Mouse (Mus musculus): ENCODE measurements around the gene Fiz1. TPM values are rescaled to one million over a fixed set of nuclear protein-coding genes. Genes with fewer than 3 reads are reported as not detected.
"Not testable (repeated sequence)": the region's sequence is repeated elsewhere in the genome, so short reads cannot be mapped to it uniquely, and the experiment has no call there.

Gene Fiz1
- total RNA-seq, 2 experiments from 2014 or later, result 22.2 to 23.4 TPM

GRCm38 (mm10) chr7:5038109-5038732 is 23.7 kb upstream of the Fiz1 start, which contains the start of gene Zfp784:
Gene Zfp784, minus strand, starts transcription at chr7:5038446.
- DNase-seq (ENCODE audit: low spot score in 2 of 2), result peak; percentile 92 to 95

- no peak for DNase-seq (ENCODE audit: low spot score in 2 of 2)
Measured at GRCm38 (mm10) chr7:5037467-5037866, 23.0 kb upstream of the Fiz1 start.

DNA sequence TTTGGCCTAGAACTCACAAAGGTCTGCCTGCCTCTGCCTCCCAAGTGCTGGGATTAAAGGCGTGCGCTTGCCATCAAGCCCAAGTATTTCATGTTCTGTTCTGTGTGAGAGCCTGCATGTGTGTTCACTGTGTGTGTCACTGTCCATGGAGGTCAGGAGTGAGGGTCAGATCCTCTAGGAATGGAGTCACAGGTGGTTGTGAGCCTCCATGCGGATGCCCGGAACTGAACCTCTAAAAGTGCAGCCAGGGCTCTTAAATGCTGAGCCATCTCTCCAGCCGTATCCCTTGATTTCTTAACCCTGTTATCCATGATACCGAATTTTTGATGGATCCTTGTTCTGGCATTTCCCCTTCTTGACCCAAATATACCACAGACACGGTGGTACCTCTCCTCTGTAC is 22.5 kb upstream of the Fiz1 start:
- DNase-seq (ENCODE audit: low spot score in 2 of 2), result no peak

- no peak for DNase-seq (ENCODE audit: low spot score in 2 of 2)
Measured at GRCm38 (mm10) chr7:5036136-5036535, 21.6 kb upstream of the Fiz1 start.

DNA sequence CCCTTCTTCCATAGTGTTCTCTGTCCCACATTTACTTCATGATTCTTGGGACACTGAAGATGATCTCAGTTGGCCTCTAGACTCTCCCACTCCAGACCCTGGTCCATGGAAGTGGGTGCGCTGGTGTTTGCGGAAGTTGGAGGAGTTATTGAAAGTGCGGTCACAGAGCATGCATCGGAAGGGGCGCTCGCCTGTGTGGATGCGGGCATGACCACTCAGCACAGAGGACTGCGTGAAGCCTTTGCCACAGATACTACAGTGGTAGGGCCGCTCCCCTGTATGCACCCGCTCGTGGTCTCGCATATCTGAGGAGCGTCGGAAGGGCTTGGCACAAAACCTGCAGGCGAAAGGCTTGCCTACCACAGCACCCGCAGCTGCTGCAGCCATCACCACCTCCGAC is 21.1 kb upstream of the Fiz1 start:
- no peak for DNase-seq (ENCODE audit: low spot score in 2 of 2)

- DNase-seq (ENCODE audit: low spot score in 2 of 2), result no peak
Measured at GRCm38 (mm10) chr7:5033818-5034217, 19.3 kb upstream of the Fiz1 start, which contains the start of gene 4632433K11Rik. Gene 4632433K11Rik, plus strand, starts transcription at chr7:5034118.

- DNase-seq (ENCODE audit: low spot score in 2 of 2), result no peak
Measured at GRCm38 (mm10) chr7:5031496-5031895, 17.0 kb upstream of the Fiz1 start.

DNA sequence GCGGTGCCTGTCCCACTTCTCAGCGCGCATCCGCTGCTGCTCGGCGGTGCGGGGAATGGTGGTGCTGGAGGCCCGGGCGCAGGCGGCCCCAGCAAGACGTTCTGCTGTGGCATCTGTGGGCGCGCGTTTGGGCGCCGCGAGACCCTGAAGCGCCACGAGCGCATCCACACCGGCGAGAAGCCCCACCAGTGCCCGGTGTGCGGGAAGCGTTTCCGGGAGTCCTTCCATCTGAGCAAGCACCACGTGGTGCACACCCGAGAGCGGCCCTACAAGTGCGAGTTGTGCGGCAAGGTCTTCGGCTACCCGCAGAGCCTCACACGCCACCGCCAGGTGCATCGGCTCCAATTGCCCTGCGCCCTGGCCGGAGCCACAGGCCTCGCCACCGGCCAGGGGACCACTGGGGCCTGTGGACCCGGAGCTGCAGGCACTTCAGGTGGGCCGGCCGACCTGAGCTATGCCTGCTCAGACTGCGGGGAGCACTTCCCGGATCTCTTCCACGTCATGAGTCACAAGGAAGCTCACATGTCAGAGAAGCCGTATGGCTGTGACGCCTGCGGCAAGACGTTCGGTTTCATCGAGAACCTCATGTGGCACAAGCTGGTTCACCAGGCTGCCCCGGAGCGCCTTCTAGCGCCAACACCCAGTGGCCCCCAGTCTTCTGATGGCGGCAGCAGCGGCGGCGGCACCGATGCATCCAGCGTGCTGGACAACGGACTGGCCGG is 16.2 kb upstream of the Fiz1 start:
- DNase-seq (ENCODE audit: low spot score in 2 of 2), result no peak

GRCm38 (mm10) chr7:5029946-5030345 is 15.4 kb upstream of the Fiz1 start:
- no peak for DNase-seq (ENCODE audit: low spot score in 2 of 2)

DNA sequence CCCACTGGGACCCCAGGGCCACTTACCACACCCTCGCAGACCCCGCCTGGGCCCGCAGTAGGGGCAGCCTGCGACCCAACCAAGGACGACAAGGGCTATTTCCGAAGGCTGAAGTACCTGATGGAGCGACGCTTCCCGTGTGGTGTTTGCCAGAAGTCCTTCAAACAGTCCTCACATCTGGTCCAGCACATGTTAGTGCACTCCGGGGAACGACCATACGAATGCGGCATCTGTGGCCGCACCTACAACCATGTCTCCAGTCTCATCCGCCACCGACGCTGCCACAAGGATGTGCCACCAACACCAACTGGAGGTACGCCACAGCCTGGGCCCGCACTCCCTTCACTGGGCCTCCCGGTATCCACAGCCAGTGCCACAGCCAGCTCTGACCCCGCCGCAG is 15.0 kb upstream of the Fiz1 start:
- no peak for DNase-seq (ENCODE audit: low spot score in 2 of 2)

DNA sequence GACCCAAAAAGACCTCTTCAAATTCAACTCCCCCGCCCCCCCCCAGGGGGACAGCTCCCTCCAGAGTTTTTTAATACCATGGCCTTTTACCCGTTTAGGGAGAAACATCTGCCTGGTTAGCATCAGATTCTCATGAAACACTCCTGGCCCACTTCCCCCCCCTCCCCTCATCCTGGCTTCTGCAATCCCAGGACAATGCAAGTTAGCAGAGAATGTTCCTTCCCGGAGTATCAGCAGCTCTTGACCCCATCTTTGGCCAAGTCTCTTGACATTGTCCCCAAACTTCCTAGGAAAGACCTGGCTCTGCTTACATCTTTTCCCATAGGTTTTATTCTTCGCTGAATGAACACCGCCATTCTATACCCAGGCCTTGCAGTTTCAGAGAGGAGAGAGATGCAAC is 6.7 kb upstream of the Fiz1 start:
- DNase-seq (ENCODE audit: low spot score in 2 of 2), result no peak

- no peak for DNase-seq (ENCODE audit: low spot score in 2 of 2)
Measured at GRCm38 (mm10) chr7:5020685-5021084, 6.2 kb upstream of the Fiz1 start.

- peak; percentile 98 to 99 for DNase-seq (ENCODE audit: low spot score in 2 of 2)
Measured at GRCm38 (mm10) chr7:5020000-5020681, 5.6 kb upstream of the Fiz1 start, which contains the start of the genes Zfp865 and Ccdc106. Gene Zfp865, plus strand, starts transcription at chr7:5020376. Gene Ccdc106, plus strand, starts transcription at chr7:5020553.

GRCm38 (mm10) chr7:5019576-5019975 is 5.1 kb upstream of the Fiz1 start:
- not testable (repeated sequence) for DNase-seq (ENCODE audit: low spot score in 2 of 2)

DNA sequence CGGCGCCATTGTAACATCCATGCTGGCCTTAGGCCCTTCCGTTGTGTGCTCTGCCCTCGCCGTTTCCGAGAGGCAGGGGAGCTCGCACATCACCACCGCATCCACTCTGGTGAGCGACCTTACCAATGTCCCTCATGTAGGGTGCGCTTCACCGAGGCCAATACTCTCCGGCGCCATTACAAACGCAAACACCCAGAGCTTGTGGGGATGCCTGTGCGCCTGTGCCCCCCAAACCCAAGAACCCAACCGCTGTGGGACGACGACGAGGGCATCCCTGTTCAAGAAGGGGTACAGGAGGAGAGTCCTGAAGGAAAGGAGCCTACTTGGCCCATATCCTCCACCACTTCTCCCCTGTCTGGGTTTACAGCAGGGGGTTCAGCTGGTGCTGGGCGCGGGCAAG is 3.4 kb upstream of the Fiz1 start:
- no peak for DNase-seq (ENCODE audit: low spot score in 2 of 2)

DNA sequence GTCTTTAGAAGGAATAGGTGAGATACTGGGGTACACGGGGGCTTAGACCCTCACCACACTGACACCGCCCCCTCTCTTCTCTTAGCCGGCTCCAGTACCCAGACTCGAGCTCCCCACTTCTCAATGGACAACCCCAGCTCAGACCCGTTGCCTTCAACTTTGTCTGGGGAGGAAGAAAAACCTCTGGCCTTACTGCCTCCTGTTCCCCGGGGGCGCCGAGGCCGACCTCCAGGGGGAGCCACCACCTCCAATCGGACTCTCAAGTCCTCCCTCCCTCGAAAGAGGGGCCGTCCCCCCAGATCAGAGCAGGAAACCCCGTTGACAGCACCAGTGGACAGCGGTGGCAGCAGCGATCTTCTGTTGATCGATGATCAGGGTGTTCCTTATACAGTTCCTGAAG is 2.9 kb upstream of the Fiz1 start:
- no peak for DNase-seq (ENCODE audit: low spot score in 2 of 2)

DNA sequence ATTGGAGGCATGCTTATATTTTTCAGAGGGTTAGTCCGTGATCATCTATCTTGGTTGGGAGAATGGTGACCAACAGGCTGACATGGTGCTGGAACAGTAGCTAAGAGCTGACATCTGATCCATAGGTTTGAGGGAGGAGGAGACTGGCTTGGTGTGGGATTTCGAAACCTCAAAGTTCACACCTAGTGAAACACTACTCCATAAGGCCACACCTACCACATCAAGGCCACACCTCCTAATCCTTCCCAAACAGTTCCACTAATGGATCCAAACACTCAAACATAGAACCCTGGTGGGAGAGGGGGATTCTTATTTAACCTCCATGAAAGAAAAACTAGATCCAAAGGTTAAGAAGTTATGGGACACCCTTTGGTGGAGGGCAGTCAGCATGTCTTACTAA is 2.4 kb upstream of the Fiz1 start:
- DNase-seq (ENCODE audit: low spot score in 2 of 2), result no peak

DNA sequence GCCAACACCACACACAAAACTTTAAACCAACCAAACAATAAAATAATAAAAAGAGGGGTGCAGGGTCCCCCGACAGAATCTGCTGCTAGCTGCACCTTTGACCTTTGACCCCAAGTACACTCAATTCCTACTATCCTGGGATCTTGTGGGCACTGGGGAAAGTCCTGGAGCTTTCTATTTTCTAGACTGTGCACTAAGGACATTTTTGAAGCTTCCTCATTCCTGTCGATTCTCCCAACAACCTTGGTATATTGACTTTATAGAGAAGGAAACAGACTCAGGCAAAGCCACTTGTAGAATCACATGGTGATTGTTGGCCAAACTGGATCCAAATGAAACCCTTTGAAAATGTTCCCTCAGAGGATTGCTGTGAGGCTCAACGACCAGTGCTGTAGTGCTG is 1.6 kb upstream of the Fiz1 start:
- no peak for DNase-seq (ENCODE audit: low spot score in 2 of 2)

DNA sequence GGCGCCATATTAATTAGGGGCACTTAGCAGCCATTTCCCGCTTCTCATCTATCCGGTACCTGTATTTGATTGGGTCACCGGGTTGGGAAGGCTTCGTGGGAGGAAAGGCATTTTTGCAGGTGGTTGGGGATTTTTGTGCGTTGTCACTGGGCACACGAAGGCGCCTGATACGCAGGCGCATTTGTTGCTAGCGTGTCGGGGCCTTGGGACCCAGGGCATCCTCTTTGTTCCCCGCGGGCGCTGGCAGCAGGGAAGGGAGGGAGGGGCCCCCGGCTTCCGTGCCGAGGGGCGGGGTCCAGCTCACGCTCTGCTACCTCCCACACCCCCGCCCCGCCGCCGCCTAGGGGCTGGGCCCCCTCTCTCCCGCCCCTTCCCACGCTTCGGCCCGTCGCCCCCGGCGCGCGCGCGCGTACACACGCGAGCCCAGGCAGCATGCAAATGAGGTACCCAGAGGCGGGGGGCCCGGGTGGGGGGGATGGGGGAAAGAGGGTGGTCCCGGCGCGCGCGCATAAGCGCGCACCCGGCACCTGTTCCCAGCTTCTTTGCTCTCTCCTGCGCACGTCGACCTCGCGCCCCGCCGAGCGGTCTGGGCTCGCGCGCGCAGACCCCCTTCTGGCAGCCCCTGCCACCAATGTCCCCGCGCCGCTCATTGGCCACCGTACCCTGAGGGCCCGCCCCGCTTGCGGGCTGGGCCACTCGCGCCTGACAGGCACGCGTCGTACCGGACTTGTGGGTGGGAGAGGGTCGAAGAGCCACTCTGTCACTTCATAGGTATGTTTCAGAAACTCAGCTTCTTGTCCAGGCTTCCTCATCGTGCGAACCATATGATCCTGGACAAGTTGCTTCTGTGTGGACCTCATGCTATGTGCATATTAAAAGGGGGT is 863 bp upstream of the Fiz1 start, which contains the start of gene Gm44973:
Gene Gm44973, plus strand, starts transcription at position 379 of the 884 bp plus-strand sequence.
- DNase-seq (ENCODE audit: low spot score in 2 of 2), result peak; percentile 89 to 94

GRCm38 (mm10) chr7:5012681-5013513 is 1.6 kb downstream of the Fiz1 start:
- no peak for DNase-seq (ENCODE audit: low spot score in 2 of 2)

Data from layer of hippocampus, postnatal 10 days (tissue).